Mouse (Mus musculus): ENCODE results near the gene Gm10842. TPM values are rescaled to one million over a fixed set of nuclear protein-coding genes. Genes with fewer than 3 reads are reported as not detected.

Gm10842 gene
- total and polyA plus RNA-seq, 2 experiments = not detected

DNA sequence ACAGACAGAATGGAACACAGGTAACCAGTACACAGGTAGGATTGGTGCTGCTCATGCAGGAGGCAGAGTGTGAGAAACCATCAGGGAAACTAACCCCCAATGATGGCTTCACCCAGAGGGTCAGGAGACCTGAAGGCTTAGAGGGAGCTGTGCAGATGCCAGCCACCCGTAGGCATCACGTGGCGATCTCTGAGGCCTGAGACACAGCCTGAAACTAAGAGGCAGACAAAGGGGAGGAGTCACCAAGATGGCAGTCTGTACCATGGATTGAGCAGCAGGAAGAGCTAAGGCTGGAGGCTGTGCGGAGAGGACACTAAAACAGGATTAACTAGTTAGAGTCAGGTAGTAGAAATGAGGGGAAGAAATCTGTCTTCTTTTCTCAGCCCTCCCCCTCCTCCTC is 4.0 kb downstream of the Gm10842 start:
- Histone ChIP-seq H3K36me3 (ENCODE audit: control insufficient read depth, insufficient read depth, low read length) (no peaks in the 10 kb centered on the region), H3K79me2 (ENCODE audit: control insufficient read depth, insufficient read depth, low read length) (no peaks in the 10 kb centered on the region), H3K9ac (ENCODE audit: low read depth, low read length) (no peak overlapping the region), H3K27ac (replicated peaks; ENCODE audit: insufficient read depth, low read depth, low read length) (no peak overlapping the region), H3K4me1 (ENCODE audit: control insufficient read depth, insufficient read depth, low read length) (no peaks in the 10 kb centered on the region), H3K27me3 (ENCODE audit: control insufficient read depth, insufficient read depth, low read length) (no peaks in the 10 kb centered on the region), H3K4me3 (ENCODE audit: insufficient read depth, low read depth, low read length) (no peak overlapping the region)
- no peak for TF ChIP-seq POLR2A (IDR thresholded peaks at IDR 0.05; ENCODE audit: extremely low read depth, insufficient read depth, low read length)
- no peak for TF ChIP-seq CTCF (IDR thresholded peaks at IDR 0.05; ENCODE audit: low read depth, low read length)
- no peak for DNase-seq (ENCODE audit: extremely low read depth, low read depth, low spot score)
- 78% methylated on average over 4 of the region's 4 CpGs for WGBS

DNA sequence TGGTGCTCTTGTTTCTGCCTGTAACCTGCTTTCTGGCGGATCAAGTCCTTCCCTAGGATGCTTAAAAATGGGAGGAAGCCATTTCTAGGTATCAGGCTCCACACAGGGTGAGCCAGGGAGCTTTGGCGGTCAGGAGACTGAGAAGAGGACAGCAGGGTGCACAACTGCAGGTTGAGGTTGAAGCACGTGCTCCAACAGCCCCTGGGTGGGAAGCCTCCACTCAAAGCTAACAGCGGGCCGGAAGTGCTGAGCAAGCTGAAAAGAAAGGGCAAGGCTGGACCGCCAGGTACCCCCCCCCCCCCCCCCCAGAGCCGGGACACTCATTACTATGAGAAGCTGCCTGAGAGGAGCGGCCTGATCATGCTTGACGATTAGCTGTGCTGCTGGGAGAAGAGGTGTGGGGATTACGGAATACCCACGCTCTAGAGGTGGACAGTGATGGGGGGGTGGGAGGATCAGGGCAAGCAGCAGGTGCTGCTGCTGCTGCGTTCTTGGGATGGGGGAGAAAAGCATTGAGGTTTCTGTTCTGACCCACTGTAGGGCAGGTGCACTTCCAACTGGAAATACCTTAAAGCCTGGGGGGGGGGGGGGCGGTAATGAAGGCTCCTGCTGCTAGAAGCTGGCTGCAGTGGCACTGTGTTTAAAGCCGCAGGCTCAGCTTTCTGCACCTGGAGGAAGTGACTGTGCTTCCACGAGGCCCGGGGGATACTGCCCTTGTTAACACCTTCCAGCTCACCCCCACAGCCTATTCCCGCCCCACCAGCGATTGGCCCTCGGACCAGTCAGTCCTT is 4.7 kb downstream of the Gm10842 start:
- Histone ChIP-seq H3K4me3 (ENCODE audit: insufficient read depth, low read depth, low read length) (no peak overlapping the region), H3K4me1 (ENCODE audit: control insufficient read depth, insufficient read depth, low read length) (no peaks in the 10 kb centered on the region), H3K79me2 (ENCODE audit: control insufficient read depth, insufficient read depth, low read length) (no peaks in the 10 kb centered on the region), H3K36me3 (ENCODE audit: control insufficient read depth, insufficient read depth, low read length) (no peaks in the 10 kb centered on the region), H3K27me3 (ENCODE audit: control insufficient read depth, insufficient read depth, low read length) (no peaks in the 10 kb centered on the region), H3K27ac (replicated peaks; ENCODE audit: insufficient read depth, low read depth, low read length) (no peak overlapping the region), H3K9ac (ENCODE audit: low read depth, low read length) (no peak overlapping the region)
- TF ChIP-seq CTCF (IDR thresholded peaks at IDR 0.05; ENCODE audit: low read depth, low read length) (no peak), POLR2A (IDR thresholded peaks at IDR 0.05; ENCODE audit: extremely low read depth, insufficient read depth, low read length) (no peak)
- DNase-seq (ENCODE audit: extremely low read depth, low read depth, low spot score) = no peak
- 38% methylated on average over 19 of the region's 19 CpGs for WGBS

GRCm38 (mm10) chr11:105152017-105152300 is 5.3 kb downstream of the Gm10842 start:
- Histone ChIP-seq H3K27ac (replicated peaks; ENCODE audit: insufficient read depth, low read depth, low read length) (no peak overlapping the region), H3K79me2 (ENCODE audit: control insufficient read depth, insufficient read depth, low read length) (no peaks in the 10 kb centered on the region), H3K4me1 (ENCODE audit: control insufficient read depth, insufficient read depth, low read length) (no peaks in the 10 kb centered on the region), H3K4me3 (ENCODE audit: insufficient read depth, low read depth, low read length) (no peak overlapping the region), H3K36me3 (ENCODE audit: control insufficient read depth, insufficient read depth, low read length) (no peaks in the 10 kb centered on the region), H3K9ac (ENCODE audit: low read depth, low read length) (no peak overlapping the region), H3K27me3 (ENCODE audit: control insufficient read depth, insufficient read depth, low read length) (no peaks in the 10 kb centered on the region)
- no CpG with 5 or more reads among the region's 4 CpGs for WGBS
- no peak for DNase-seq (ENCODE audit: extremely low read depth, low read depth, low spot score)
- no peak for TF ChIP-seq POLR2A (IDR thresholded peaks at IDR 0.05; ENCODE audit: extremely low read depth, insufficient read depth, low read length)
- TF ChIP-seq CTCF (IDR thresholded peaks at IDR 0.05; ENCODE audit: low read depth, low read length) = no peak

- H3K4me3 ChIP-seq (ENCODE audit: insufficient read depth, low read depth, low read length) = no peak overlapping the region
- no peaks in the 10 kb centered on the region for H3K79me2 ChIP-seq (ENCODE audit: control insufficient read depth, insufficient read depth, low read length)
- no peaks in the 10 kb centered on the region for H3K27me3 ChIP-seq (ENCODE audit: control insufficient read depth, insufficient read depth, low read length)
- no peak overlapping the region for H3K9ac ChIP-seq (ENCODE audit: low read depth, low read length)
- H3K36me3 ChIP-seq (ENCODE audit: control insufficient read depth, insufficient read depth, low read length) = no peaks in the 10 kb centered on the region
- DNase-seq (ENCODE audit: extremely low read depth, low read depth, low spot score) = no peak
- WGBS = 87% methylated on average over 11 of the region's 11 CpGs
- no peaks in the 10 kb centered on the region for H3K4me1 ChIP-seq (ENCODE audit: control insufficient read depth, insufficient read depth, low read length)
- no peak overlapping the region for H3K27ac ChIP-seq (replicated peaks; ENCODE audit: insufficient read depth, low read depth, low read length)
- TF ChIP-seq CTCF (IDR thresholded peaks at IDR 0.05; ENCODE audit: low read depth, low read length) (no peak), POLR2A (IDR thresholded peaks at IDR 0.05; ENCODE audit: extremely low read depth, insufficient read depth, low read length) (no peak)
These were observed 5.7 kb downstream of the Gm10842 start for GRCm38 (mm10) chr11:105152357-105152899.

DNA sequence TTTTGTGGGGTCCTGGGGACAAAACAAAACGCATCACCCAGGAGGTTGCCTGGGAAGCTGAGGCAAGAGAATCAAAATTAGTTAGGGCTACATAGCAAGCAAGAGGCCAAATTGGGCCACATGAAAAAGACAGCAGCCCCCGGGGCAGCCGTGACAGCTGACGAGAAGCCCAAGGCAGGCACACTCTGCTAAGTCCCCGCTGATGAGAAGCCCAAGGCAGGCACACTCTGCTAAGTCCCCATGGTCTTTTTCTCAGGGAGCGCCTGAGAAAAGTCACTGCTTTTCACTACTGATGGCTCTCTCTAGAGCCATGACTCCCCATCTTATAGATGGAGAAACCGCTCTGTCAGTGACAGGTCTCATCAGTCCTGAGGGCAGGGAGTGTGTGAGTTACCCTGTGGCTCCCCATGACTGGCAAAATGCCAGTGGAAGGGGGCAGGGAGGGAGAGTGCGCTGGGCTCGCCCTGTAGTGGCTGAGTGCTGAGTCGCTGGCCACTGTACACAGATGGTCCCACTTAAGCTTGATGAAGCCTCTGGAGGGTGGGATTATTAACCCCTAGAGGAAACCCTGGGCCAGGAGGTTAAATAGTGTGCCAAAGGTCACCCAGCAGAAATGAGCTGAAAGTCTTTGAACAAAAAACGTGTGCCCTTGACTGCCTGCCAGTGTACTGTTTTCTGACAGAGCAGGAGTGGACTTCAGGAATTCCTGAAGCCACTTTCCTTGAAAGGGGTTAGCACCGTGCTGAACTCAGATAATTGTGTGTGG is 6.6 kb downstream of the Gm10842 start:
- DNase-seq (ENCODE audit: extremely low read depth, low read depth, low spot score) = peak; percentile 22
- H3K27ac ChIP-seq (replicated peaks; ENCODE audit: insufficient read depth, low read depth, low read length) = no peak overlapping the region
- no peak overlapping the region for H3K4me3 ChIP-seq (ENCODE audit: insufficient read depth, low read depth, low read length)

More for the DNA sequence above, 6.6 kb downstream of the Gm10842 start:
- Histone ChIP-seq H3K9ac (ENCODE audit: low read depth, low read length) (no peak overlapping the region), H3K4me1 (ENCODE audit: control insufficient read depth, insufficient read depth, low read length) (no peaks in the 10 kb centered on the region), H3K27me3 (ENCODE audit: control insufficient read depth, insufficient read depth, low read length) (no peaks in the 10 kb centered on the region), H3K79me2 (ENCODE audit: control insufficient read depth, insufficient read depth, low read length) (no peaks in the 10 kb centered on the region), H3K36me3 (ENCODE audit: control insufficient read depth, insufficient read depth, low read length) (no peaks in the 10 kb centered on the region)
- no peak for TF ChIP-seq POLR2A (IDR thresholded peaks at IDR 0.05; ENCODE audit: extremely low read depth, insufficient read depth, low read length)
- no peak for TF ChIP-seq CTCF (IDR thresholded peaks at IDR 0.05; ENCODE audit: low read depth, low read length)
- WGBS = 41% methylated on average over 12 of the region's 12 CpGs

Measured in liver, adult 2 months (tissue).